Mouse (Mus musculus): ENCODE measurements around the gene Retreg1. TPM values are rescaled to one million over a fixed set of nuclear protein-coding genes. Genes with fewer than 3 reads are reported as not detected.
A peak's percentile ranks its signal among the peaks of the same experiment; 100 is the strongest.

Retreg1 gene
- polyA plus RNA-seq, 2 experiments, result 0.75 to 1.6 TPM

DNA sequence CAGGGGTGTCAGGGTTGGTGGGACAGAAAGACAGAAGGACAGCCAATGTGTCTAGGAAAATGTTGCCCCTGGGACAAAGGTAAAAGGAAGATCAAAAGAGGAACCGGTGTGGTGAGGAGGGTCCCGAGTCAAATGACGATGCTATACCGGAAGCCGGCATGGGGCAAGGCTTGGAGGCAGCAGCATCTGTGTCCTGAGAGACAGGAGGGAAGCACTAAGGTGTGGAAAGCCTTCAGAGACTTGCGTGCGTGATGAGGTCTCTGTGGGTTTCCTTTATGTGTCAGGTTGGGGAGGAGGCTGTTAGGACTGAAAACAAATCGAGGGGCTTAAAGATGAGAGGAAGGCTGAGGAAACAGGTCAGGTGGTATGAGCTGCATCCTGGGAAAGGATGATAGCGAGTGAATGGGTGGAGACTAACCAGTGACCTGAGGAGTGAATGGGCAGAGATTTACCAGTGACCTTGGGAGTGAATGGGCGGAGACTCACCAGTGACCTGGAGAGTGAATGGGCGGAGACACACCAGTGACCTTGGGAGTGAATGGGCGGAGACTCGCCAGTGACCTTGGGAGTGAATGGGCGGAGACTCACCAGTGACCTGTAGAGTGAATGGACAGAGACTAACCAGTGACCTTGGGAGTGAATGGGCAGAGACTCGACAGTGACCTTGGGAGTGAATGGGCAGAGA lies 60.1 kb downstream of the Retreg1 start:
- no peaks in the 10 kb centered on the region for H3K4me1 ChIP-seq (replicated peaks; ENCODE audit: control insufficient read depth in 2 of 2, insufficient read depth in 2 of 2, low read length in 1 of 2)
- no peak overlapping the region for H3K4me2 ChIP-seq (ENCODE audit: low read depth)
- H3K27ac ChIP-seq, result no peak overlapping the region
- DNase-seq (ENCODE audit: low read depth in 3 of 3, low spot score in 3 of 3), result no peak
- no peaks in the 10 kb centered on the region for H3K9me3 ChIP-seq (ENCODE audit: control insufficient read depth, low read length)
- no peak for TF ChIP-seq CTCF (IDR thresholded peaks at IDR 0.05; ENCODE audit: low read depth)
- TF ChIP-seq EP300 (IDR thresholded peaks at IDR 0.05; ENCODE audit: low read depth), result no peak
- no peak overlapping the region for H3K9ac ChIP-seq (replicated peaks)
- H3K4me3 ChIP-seq (ENCODE audit: insufficient read depth in 1 of 2, low read depth in 2 of 2, low read length in 2 of 2), result no peak overlapping the region
- H3K27me3 ChIP-seq (ENCODE audit: control insufficient read depth, insufficient read depth, low read length), result no peaks in the 10 kb centered on the region
- ATAC-seq (ENCODE audit: insufficient read depth), result no peak
- WGBS (ENCODE audit: insufficient replicate concordance), result 66% methylated on average over 15 of the region's 15 CpGs
- no peaks in the 10 kb centered on the region for H3K36me3 ChIP-seq (replicated peaks; ENCODE audit: control insufficient read depth, insufficient read depth, low read depth)

DNA sequence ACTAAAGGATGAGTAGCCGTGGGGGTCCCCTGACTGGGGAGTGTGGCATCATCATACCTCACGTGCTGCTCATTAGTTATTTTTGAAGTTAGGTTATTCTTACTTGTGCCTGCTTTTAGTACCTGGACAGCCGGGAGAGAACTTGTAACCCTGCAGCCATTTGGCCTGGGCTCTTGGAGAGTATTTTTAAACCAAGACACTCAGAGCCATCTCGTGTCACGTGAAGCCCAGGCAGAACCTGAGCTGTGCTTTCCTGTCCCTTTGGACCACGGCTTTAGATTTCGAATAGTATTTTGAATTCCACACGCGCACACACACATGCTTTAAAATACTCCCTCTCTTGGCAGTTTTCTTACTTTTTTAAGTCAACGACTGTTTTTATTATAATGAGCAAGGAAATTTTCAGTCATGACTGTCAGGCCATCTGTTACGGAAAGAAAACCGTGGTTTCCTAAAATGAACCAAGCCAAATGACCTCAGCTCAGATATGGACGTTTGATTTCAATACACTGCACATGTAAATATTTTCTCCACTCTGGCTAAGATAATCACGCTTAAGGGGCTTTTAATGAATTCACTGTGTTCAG lies 61.5 kb downstream of the Retreg1 start:
- ATAC-seq (ENCODE audit: insufficient read depth) (no peak), DNase-seq (ENCODE audit: low read depth in 3 of 3, low spot score in 3 of 3) (no peak)
- no peak for TF ChIP-seq CTCF (IDR thresholded peaks at IDR 0.05; ENCODE audit: low read depth)
- no peak for TF ChIP-seq EP300 (IDR thresholded peaks at IDR 0.05; ENCODE audit: low read depth)
- Histone ChIP-seq H3K27me3 (ENCODE audit: control insufficient read depth, insufficient read depth, low read length) (no peaks in the 10 kb centered on the region), H3K4me2 (ENCODE audit: low read depth) (no peak overlapping the region), H3K9me3 (ENCODE audit: control insufficient read depth, low read length) (no peaks in the 10 kb centered on the region), H3K27ac (no peak overlapping the region), H3K4me3 (ENCODE audit: insufficient read depth in 1 of 2, low read depth in 2 of 2, low read length in 2 of 2) (no peak overlapping the region), H3K9ac (replicated peaks) (no peak overlapping the region), H3K36me3 (replicated peaks; ENCODE audit: control insufficient read depth, insufficient read depth, low read depth) (no peaks in the 10 kb centered on the region), H3K4me1 (replicated peaks; ENCODE audit: control insufficient read depth in 2 of 2, insufficient read depth in 2 of 2, low read length in 1 of 2) (0 out of 4 replicates have a peak, but pooled peaks cover 0 to 1% of the 10 kb centered on the region in 2 experiments)
- WGBS (ENCODE audit: insufficient replicate concordance), result 57% methylated on average over 14 of the region's 14 CpGs

DNA sequence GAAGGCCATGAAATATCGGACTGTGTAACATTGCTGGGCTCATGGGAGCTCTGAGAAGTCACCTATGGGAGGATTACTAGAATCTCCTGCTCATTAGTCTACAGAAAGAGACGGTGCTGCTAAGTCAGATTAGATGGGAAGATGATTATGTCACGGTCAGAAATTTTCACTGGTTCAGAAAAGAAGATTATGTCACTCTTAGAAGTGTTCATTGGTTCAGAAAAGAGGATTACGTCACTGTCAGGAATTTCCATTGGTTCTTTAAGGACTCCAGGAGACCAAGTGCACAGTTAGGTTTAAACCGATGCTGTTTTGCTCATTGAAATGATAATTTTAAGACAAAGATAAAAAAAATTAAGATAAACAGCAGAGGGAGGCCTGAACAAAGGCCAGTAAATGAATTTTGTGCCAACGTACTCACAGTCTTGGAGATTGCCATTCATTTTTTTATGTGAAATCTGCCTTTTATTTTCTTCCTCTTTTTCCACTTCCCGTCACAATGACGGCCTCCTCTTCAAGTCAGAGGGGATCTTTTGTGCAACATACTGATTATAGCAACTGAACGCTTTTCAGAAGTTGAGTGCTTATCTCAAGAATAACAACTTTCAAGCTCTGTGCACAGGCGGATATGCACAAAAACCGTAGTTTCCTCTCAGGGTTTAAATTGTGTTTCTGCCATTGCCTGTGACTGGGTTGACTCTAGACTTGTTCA lies 67.0 kb downstream of the Retreg1 start:
- 18% methylated on average over 11 of the region's 11 CpGs for WGBS (ENCODE audit: insufficient replicate concordance)
- Histone ChIP-seq H3K27me3 (ENCODE audit: control insufficient read depth, insufficient read depth, low read length) (no peaks in the 10 kb centered on the region), H3K27ac (no peak overlapping the region), H3K9ac (replicated peaks) (no peak overlapping the region), H3K4me3 (ENCODE audit: insufficient read depth in 1 of 2, low read depth in 2 of 2, low read length in 2 of 2) (no peak overlapping the region), H3K36me3 (replicated peaks; ENCODE audit: control insufficient read depth, insufficient read depth, low read depth) (no peaks in the 10 kb centered on the region), H3K4me1 (replicated peaks; ENCODE audit: control insufficient read depth in 2 of 2, insufficient read depth in 2 of 2, low read length in 1 of 2) (peaks cover 0 to 12% of the 10 kb centered on the region in 2 experiments; a peak in 3 of 4 replicates), H3K4me2 (ENCODE audit: low read depth) (peak overlapping the region; percentile 18; the same call in 1 of the 2 replicates), H3K9me3 (ENCODE audit: control insufficient read depth, low read length) (no peaks in the 10 kb centered on the region)
- TF ChIP-seq EP300 (IDR thresholded peaks at IDR 0.05; ENCODE audit: low read depth) (peak; percentile 26), CTCF (IDR thresholded peaks at IDR 0.05; ENCODE audit: low read depth) (no peak)
- no peak; the same call in 1 of the 2 replicates for ATAC-seq (ENCODE audit: insufficient read depth)
- no peak for DNase-seq (ENCODE audit: low read depth in 3 of 3, low spot score in 3 of 3)

DNA sequence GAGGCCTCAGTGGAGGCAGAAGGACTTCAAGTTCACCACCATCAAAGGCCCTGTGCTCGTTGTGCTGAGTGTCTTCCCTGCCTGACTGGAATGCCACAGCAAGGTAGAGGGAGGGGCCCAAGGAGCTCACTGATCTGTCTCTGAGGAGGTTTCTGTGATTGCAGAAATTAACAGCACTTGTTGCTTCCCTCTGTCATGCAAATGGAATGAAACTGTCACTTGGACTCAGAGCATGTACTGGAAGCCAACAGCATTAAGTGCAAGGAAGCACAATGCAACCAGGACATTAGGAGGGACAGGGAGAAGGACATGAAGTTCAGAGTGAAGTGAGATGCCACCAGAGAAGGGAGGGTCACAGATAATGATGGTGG lies 67.5 kb downstream of the Retreg1 start:
- Histone ChIP-seq H3K36me3 (replicated peaks; ENCODE audit: control insufficient read depth, insufficient read depth, low read depth) (no peaks in the 10 kb centered on the region), H3K4me1 (replicated peaks; ENCODE audit: control insufficient read depth in 2 of 2, insufficient read depth in 2 of 2, low read length in 1 of 2) (peaks cover 0 to 12% of the 10 kb centered on the region in 2 experiments; a peak in 3 of 4 replicates), H3K27me3 (ENCODE audit: control insufficient read depth, insufficient read depth, low read length) (no peaks in the 10 kb centered on the region), H3K4me3 (ENCODE audit: insufficient read depth in 1 of 2, low read depth in 2 of 2, low read length in 2 of 2) (no peak overlapping the region), H3K9ac (replicated peaks) (no peak overlapping the region), H3K9me3 (ENCODE audit: control insufficient read depth, low read length) (no peaks in the 10 kb centered on the region), H3K4me2 (ENCODE audit: low read depth) (peak overlapping the region; percentile 18; the same call in 1 of the 2 replicates), H3K27ac (peak overlapping the region; percentile 27; the same call in 1 of the 2 replicates)
- DNase-seq (ENCODE audit: low read depth in 3 of 3, low spot score in 3 of 3) (no peak), ATAC-seq (ENCODE audit: insufficient read depth) (no peak)
- WGBS (ENCODE audit: insufficient replicate concordance), result 8% methylated on average over 1 of the region's 1 CpGs
- TF ChIP-seq CTCF (IDR thresholded peaks at IDR 0.05; ENCODE audit: low read depth) (no peak), EP300 (IDR thresholded peaks at IDR 0.05; ENCODE audit: low read depth) (no peak)

DNA sequence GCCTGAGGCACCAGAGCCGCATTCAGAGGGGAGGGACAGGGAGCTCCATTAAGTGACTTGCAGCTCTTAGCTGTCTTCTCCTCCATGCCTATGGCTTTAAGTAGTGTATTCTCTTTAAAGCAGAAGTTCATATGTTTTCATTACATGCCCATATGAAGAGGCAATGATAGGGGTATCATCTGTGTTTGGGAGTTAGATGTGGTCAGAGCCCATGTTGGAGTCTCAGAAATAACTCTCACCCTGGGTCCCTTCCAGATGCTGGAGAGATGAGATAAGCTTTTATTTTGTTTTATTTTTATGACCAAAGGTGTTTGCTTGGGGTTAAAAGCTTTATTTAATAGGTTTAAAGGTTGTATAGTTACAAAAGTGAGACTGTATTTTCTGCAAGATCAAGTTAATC lies 67.9 kb downstream of the Retreg1 start:
- DNase-seq (ENCODE audit: low read depth in 3 of 3, low spot score in 3 of 3) (no peak), ATAC-seq (ENCODE audit: insufficient read depth) (no peak)
- TF ChIP-seq EP300 (IDR thresholded peaks at IDR 0.05; ENCODE audit: low read depth) (no peak), CTCF (IDR thresholded peaks at IDR 0.05; ENCODE audit: low read depth) (no peak)
- Histone ChIP-seq H3K9ac (replicated peaks) (no peak overlapping the region), H3K9me3 (ENCODE audit: control insufficient read depth, low read length) (no peaks in the 10 kb centered on the region), H3K27me3 (ENCODE audit: control insufficient read depth, insufficient read depth, low read length) (no peaks in the 10 kb centered on the region), H3K27ac (no peak overlapping the region), H3K4me3 (ENCODE audit: insufficient read depth in 1 of 2, low read depth in 2 of 2, low read length in 2 of 2) (no peak overlapping the region), H3K36me3 (replicated peaks; ENCODE audit: control insufficient read depth, insufficient read depth, low read depth) (no peaks in the 10 kb centered on the region), H3K4me1 (replicated peaks; ENCODE audit: control insufficient read depth in 2 of 2, insufficient read depth in 2 of 2, low read length in 1 of 2) (peaks cover 0 to 12% of the 10 kb centered on the region in 2 experiments; a peak in 3 of 4 replicates), H3K4me2 (ENCODE audit: low read depth) (no peak overlapping the region)
- WGBS (ENCODE audit: insufficient replicate concordance), result 33% methylated on average over 1 of the region's 1 CpGs

All from liver, embryonic 14.5 days (tissue).